Mouse (Mus musculus) thymus, postnatal 36 days (tissue): ENCODE measurements at regions not wholly inside any gene's neighbourhood (a gene's known extent, or its start where the extent isn't known, plus 50 kb on each side); places are given as distances from the start of the nearest gene placed in this dataset.
A peak's percentile ranks its signal among the peaks of the same experiment; 100 is the strongest.

Experiments
- DNase-seq, 2 experiments: peaks; one replicate each; pipeline ENCODE4 v3.0.0; 2022; ENCODE audit warnings: mixed read lengths in 2 of 2

- no peak for DNase-seq
Observed at GRCm38 (mm10) chr1:64361959-64362638, 170.3 kb upstream of the Creb1 start.

DNA sequence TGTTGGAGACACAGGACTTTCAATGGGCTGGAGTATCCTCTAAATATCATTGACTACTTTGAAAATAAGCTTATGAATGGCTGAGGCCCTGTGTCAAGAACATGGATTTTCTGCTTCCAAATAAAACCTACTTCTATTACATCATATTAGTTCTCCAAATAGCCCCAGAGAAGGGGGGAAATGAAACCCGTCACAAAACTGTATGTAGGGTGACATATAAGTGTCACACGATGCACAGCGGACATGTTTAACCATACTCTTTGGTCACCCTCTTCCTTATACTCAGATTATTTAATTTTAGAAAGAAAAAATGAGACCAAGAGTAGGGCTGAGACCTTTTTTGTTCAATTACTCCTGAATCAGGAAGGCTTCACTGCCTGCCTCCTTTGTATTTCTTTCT is 189.2 kb upstream of the Creb1 start:
- DNase-seq = no peak

- DNase-seq = no peak
Observed at GRCm38 (mm10) chr1:64341596-64341995, 190.8 kb upstream of the Creb1 start.

GRCm38 (mm10) chr1:64338575-64338961 is 193.9 kb upstream of the Creb1 start:
- DNase-seq = no peak

DNA sequence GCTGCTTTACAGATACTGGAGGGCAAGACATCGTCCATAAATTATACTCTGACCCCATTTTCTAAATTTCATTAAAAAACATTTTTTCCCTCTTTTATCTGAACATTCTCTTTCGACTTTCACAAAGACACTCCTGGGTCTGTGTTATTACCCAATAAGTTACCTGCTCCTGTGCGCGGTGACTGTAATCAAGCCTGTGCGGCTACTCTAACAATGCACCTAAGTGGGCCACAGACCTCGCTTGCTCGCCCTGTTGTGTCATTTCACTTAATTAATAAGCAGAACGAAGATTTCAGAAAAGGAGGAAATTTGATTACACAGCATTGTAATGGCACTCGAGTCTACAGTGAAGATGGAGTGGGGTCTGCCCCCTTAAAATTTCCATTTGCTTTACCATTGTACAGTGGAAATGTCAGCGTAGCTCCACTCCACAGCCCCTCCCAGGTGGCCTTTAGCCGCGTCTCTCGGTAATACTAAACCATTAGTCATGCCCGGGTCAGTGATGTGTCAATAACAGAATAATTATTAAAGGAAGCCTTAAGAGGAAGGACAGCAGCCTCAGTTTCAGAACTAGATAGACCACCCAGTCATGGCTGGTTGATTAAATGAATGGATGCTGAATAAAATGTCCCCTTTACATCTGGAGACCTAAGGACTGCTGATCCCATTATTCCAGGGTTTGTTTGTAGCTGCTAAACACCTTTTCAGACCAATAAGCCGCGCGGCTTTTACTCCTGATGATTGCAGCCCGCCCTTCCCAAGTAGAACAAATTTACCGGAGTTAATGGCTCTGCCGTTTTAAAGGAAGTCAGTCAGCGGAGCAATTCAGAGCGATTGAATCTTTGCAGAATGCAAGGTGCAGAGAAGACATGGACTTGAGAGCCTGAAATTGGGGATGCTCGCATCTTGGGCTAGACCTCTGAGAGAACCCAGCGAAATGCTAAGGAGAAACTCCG is 194.5 kb upstream of the Creb1 start:
- DNase-seq = no peak

DNA sequence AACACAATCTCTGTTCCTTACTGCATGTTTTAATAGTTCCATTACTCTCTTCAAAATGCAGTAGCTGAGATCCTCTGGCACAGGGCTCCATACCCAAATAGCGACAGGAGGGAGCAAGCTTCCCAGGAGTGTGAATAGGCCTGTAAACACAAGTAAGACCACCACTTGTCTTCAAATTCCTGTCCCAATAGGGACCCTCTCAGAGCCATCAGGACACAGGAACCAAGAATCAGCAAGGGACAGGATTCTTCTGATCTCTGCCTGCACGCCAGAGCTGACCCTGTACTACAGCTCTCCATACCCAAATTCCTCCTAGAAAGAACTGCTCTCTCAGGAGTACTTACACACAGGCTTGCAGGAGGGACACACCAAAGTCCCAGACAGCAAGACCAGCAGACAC is 200.9 kb upstream of the Creb1 start:
- DNase-seq = no peak

DNA sequence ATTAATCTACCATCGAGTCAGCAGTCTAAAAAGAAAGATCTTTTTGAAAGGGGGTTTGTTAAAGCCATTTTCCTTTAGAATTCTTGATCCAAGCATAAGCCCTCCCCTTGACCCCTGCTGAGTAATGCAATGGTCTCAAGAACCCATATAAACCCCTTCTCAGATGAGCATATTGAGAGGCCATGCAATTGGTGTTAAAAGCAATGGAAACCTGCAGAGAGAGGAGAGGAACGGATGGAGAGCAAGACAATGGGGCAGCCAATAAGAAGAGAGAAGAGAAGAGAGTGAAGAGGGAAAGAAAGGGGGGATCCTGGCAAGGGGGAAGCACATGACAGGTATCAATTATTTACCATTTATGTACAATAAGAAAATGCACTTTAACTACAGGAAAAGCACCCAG is 201.7 kb upstream of the Creb1 start:
- no peak for DNase-seq

DNA sequence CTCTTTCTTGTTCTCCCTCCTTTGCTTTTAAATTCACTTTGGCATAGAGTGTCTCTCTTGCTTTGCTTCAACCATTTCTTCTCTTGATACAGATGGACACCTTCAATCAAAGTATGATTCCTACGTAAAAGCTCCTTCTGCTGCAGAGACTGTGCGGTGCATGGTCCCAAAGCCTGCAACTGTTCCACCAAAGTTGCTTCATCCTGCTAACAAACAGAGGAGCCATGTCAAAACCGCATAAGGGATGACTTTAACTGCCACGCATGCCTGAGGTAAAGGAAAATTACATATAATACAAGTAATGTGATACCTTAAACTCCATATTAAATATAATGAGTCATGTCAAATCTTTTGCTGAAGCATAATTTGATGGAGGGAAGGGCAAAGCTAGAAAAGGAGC is 200.1 kb upstream of the Klf7 start:
- no peak for DNase-seq

DNA sequence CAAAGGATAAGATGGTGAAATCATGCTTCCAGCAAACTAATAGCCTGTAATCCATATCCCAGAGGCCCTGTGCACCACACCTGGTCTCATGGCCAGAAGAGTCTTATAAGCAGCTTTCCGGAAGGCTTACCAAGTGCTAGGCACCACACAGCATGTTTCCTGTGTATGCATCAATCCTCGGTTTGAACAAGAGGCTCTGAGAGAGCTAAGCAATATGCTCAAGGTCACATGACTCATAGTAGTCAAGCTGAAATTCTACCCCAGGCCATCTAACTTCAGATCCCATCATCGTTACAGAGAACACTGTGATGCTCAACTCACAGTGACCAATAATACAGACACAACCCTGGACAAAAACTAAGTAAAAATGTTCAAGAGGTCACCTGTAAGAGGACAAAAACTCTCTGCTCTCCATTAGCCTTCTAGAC is 197.1 kb upstream of the Klf7 start:
- DNase-seq = no peak

GRCm38 (mm10) chr1:64318440-64319154 is 196.5 kb upstream of the Klf7 start:
- DNase-seq = no peak

DNA sequence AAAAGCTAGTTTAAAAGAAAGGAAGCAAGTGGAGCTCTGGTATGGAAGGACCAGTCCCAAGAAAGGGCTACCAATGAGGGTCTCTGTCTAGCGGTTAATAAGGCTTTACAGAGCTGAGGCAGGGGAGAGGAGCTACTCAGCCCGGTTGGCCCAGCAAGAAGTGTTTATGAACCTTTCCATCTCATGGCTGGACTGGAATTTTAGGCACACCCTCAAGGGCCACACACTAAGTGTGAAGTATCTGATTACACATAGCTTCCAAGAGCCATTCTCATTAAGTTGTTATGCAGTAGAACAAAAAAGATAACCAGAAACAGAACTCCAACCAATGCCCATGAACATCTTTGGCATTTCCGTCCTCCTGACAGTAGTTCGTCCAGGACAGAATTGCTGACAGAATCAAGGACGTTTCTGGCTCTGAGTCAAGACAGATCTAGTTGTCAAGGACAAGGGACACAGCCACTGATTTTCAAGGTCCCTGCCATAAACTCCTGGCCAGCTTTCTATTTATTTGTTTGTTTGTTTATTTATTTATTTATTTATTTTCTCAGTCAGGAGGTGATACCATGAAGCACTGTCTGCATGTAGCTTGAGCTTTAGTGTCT is 195.1 kb upstream of the Klf7 start:
- no peak for DNase-seq

GRCm38 (mm10) chr1:64311371-64311770 is 189.3 kb upstream of the Klf7 start:
- DNase-seq = no peak

- DNase-seq = no peak
Observed at GRCm38 (mm10) chr1:64308560-64308959, 186.5 kb upstream of the Klf7 start.

DNA sequence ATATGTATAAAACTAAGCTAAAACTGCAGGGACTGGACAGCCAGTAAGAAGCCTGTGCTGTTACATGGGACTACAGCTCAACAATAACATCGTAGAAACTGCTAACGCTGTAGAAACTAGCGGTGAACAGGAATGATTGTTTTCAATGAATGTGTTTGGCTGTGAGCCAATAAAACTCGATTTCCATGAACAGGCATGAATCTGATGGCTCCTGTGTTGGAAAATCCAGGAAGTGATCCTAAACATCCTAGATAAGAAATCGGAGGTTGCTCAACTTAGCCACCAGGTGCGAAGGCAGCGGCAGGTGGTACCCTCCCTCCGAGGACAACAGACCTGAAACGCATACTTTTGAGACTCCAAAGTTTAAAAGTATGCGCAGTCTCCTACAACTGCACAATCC is 186.0 kb upstream of the Klf7 start:
- no peak for DNase-seq

DNA sequence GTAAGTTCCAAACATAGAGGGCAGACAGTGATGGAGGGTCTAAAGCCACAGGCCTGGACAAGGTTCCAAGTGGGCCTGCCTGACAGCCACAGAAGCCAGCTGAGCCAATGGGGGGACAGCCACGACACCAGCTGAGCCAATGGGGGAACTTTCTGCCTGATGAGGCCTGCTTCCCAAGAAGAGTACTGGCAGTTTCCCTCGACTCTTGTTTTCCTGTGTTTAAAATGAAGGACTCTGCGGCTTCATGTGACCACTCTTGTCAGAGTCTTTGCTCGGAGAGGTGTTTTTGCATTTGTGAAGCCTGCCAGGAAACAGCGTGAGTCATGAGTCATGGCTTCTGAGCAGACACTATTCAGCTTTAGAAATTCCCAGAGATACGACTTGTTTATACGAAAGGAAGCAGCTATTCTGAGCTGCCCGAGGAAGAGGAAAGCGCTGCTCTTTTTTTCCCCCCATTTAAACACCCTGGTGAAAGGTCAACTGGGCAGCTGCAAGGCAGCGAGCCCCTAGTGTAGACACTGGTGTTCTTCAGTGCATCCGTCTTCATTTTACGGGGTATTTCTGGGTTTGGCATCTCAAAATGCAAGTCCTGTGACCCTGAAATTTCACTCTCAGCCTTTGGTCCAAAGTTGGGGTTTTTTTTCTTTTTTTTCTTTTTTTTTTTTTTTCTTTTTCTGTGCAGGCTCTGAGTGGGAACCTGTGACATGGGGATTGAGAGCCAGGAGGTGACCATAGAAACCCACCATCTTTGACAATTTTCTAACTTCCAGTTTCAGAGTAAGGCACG is 183.5 kb upstream of the Klf7 start:
- DNase-seq = no peak

- DNase-seq = peak; percentile 37 to 44
Observed at GRCm38 (mm10) chr1:64302833-64303358, 180.8 kb upstream of the Klf7 start.

GRCm38 (mm10) chr1:64301530-64302061 is 179.5 kb upstream of the Klf7 start:
- no peak for DNase-seq

GRCm38 (mm10) chr1:64300951-64301529 is 179.0 kb upstream of the Klf7 start:
- no peak for DNase-seq

DNA sequence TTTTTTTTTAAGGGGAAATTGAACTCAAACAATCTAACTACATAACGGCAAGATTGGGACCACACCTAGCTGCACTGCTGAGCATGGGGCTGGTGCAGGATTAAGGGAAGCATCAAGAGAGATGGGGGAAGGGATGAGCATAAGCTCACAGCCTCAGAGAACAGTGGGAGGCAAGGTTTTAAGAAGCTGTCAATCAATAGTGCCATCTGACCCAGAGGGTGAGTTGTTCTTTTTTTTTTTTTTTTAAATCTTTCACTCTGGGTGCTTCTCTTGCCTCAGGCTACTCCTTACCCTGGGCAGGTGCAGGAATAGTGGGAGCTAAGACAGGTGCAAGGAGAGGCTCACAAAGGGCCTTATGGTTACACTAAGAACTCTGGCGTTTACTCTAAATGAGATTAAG is 176.9 kb upstream of the Klf7 start:
- no peak for DNase-seq

GRCm38 (mm10) chr1:64298188-64298587 is 176.1 kb upstream of the Klf7 start:
- DNase-seq = no peak

DNA sequence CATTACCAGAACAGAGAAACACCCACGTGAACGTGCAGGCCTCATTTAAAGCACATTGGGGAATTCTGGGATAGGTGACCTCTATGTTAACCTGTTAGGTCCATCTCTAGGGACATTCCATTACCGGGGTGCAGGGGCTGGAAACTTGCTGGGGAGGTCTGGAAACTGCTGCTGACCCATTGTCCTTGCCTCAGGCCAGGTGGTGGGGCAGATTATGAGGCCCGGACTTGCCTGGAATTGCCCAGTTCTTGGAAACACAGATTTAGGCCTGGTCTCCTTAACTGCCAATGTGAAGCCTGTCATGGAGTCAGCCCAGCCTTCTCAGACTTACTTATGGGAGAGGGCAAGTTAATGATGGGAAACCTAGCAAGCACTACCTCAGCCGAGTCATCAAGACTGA is 175.3 kb upstream of the Klf7 start:
- no peak for DNase-seq
